Mouse (Mus musculus): Measurements from ENCODE around the gene Ddx47. TPM values are rescaled to one million over a fixed set of nuclear protein-coding genes. Genes with fewer than 3 reads are reported as not detected.

The Ddx47 gene
- 56.9 and 61.2 TPM in 2 replicates for total RNA-seq (2021)
- long read RNA-seq, experiment 1, transcript Ddx47-201 (12 exons, 1,764 nt): major isoform, 52 of 58 reads
- long read RNA-seq, experiment 1, partial matches to known transcripts: 3 of 58 reads
- long read RNA-seq, experiment 1, other reads (novel, unspliced or antisense): 3 of 58 reads
- long read RNA-seq, experiment 2, transcript Ddx47-201 (12 exons, 1,764 nt): major isoform, 32 of 42 reads
- long read RNA-seq, experiment 2, partial matches to known transcripts: 7 of 42 reads
- long read RNA-seq, experiment 2, other reads (novel, unspliced or antisense): 3 of 42 reads

DNA sequence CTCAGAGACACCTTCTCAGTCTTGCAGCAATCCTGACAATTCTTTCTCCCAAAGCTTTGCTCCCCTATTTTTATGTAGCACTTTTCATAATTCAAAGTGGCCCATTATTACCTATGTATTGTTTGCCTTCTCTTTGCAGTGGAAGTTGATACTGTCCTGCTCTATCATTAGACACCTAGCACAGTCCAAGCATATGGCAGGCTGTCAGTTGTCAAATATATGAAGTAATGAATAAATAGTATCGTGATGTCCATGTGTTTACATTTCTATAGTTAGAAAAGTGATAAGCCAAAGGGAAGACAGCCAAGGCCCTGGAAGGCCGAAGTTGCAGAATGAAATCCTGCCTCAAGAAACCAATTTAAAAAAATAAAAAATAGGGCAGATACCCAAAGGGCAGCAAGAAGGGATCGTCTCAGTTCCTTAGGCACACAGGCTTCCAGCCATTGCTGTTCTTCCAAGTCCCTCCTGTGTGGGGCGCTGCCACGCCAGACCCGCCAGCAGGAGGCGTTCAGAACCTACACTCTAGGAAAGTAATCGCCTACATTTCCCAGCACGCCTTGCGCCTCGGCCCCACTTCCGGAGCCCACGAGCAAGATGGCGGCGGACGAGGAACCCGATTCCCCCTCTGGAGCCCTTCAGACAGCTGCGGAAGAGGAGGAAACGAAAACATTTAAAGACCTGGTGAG, at the start of gene Ddx47:
TSS of gene Ddx47 (plus strand) at position 565 of the 686 bp plus-strand sequence.
- peak; percentile 96 for DNase-seq

DNA sequence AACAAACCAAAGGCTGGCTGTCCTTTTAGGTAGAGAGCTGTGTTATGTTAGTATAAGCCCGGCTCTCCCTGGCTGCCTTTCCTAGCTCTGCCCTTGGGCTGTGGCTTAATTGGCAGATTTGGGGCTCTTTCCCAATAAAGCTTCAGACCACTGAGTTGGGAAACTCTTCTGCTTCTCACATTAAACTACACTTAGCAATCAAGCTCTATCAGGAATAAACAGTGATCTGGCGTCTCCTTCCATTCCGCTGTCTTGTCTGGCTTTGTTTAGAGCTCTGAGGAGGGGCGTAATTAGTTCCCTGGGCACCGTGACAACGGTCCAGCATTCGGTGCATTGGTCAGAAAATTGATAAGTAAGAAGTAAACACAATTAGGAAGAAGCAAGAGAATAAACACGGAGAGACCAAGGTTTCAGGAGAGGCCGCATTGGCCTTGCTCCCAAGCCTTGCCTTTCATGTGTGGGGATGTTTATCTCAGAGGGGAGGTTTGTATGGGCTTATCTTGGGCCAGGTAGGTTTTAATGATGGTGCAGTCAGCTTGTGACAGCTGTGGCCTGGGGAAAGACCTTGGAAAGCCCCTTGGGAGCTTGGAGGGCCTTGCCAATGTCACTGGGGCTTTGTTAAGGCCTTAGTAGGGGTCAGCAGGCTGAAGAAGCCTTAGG, 49.4 kb upstream of the Ddx47 start:
- peak; percentile 57 for DNase-seq

DNA sequence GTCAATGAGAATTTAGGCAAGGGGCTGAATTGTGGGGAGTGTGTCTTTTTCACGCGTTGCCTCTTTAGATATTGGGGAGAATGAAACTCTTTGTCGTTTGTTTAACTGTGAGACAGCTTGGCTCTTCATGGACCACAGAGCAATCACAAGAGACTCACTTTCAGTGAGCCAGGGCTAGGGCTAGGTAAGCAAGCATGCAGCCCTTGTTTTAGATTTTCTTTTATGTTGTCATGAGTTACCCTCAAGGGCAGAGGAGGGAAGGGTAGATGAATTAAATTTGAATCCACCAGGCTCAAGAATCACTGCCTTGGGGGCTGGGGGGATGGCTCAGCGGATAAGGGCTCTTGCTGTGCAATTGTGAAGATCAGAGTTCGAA, 48.9 kb upstream of the Ddx47 start:
- DNase-seq: no peak

DNA sequence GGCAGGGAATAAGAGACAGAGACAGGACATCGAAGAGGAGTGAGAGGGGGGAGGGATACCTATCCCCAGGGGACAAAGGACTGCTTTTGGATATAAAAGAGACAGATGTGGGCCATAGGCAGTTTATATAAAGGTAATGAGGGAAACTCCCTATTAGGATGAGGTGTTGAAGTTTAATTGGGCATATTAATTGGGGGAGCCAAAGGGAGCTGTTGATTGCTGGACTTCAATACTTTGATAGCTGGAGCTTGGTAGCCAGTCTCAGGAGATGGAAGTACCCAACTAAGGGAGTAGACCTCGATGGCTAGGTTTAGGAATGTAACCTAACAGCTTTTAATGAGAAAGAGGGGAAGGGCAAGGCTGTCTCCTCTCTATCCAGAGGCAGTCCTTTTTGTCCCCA, 47.5 kb upstream of the Ddx47 start:
- no peak for DNase-seq

DNA sequence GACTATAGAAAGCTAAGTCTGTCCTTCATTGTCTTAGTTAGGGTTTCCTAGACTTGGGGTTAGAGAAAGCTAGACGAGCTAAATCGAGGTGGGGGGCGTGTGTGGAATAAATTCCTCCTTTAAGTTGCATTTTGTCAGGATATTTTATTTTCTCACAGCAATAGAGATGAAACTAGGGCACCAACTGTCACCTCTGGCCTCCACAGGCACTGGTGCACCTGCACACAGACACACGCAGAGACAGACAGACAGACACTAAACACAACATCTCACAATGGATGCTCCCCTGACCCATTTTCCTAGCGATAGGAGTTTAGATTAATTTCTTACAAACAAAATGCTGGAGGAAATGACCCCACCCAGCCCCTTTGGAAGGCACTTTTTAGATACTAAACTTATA, 44.7 kb upstream of the Ddx47 start:
- DNase-seq: no peak

DNA sequence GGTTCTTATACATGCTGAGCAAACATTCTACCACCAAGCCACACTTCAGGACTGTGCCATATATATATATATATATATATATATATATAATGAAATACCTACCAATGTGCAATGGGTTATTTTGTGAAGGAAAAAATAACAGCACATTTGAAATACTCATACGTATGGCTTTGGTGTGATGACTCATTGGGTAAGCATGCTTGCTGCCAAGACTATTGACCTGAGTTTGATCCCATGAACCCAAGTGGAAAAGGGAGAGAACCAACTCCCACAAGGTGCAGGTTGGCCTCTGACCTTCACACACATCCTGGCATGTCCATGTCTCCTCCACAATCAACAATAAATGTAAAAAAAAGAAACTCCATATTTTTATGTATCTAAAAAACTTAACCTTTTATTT, 43.1 kb upstream of the Ddx47 start:
- DNase-seq: no peak

DNA sequence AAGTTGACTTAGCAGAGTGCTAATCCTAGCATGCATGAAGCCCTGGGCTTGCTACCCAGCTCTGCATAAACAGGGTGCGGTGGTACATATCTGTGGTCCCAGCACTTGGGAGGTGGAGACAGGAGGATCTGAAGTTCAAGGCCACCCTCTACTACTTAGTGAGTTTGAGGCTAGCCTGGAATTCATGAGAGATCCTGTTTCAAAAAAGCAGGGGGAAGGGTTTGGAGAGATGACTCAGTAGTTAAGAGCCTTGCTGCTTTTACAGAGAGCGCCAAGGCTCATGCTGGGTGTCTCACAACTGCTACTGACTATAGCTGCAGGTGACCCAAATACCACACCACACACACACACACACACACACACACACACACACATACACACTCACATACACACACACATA, 41.9 kb upstream of the Ddx47 start:
- DNase-seq: no peak

DNA sequence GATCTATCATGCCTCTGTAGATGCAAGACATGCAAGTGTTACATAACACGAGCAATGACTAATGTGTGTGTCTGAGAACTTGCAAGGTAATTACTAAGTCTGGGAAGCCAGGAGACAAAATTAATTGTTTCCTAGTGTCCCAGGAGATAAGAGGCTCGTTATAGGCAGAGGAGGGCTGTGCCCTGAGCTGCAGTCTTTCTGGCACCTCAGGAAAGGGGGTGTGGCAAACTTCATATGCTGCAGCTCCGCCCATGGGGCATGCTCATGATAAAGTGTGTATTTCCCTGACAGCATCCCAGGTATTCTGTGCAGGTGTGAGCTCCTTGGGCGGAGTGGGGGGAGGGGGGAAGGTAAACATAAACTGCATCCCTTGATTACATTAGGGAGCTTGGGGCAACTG, 39.3 kb upstream of the Ddx47 start:
- DNase-seq: no peak

DNA sequence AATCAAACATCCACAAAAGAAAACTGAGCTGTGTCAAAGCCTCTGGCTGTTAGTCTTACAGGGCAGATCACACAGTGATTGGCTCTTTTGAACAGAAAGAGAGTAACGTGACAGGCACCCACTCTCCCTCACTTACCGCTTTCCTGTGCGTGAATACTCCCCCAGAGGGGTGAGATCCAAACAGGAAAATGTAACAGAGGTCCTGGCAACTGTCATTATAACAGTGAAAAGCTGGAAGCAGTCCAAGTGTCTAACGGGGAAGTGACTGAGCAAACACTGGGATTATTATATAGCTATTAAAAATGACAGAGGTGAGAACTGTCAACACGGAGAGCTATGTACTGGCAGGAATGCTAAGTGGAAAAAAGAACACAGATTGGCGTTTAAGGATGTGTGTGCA, 34.8 kb upstream of the Ddx47 start:
- no peak for DNase-seq

DNA sequence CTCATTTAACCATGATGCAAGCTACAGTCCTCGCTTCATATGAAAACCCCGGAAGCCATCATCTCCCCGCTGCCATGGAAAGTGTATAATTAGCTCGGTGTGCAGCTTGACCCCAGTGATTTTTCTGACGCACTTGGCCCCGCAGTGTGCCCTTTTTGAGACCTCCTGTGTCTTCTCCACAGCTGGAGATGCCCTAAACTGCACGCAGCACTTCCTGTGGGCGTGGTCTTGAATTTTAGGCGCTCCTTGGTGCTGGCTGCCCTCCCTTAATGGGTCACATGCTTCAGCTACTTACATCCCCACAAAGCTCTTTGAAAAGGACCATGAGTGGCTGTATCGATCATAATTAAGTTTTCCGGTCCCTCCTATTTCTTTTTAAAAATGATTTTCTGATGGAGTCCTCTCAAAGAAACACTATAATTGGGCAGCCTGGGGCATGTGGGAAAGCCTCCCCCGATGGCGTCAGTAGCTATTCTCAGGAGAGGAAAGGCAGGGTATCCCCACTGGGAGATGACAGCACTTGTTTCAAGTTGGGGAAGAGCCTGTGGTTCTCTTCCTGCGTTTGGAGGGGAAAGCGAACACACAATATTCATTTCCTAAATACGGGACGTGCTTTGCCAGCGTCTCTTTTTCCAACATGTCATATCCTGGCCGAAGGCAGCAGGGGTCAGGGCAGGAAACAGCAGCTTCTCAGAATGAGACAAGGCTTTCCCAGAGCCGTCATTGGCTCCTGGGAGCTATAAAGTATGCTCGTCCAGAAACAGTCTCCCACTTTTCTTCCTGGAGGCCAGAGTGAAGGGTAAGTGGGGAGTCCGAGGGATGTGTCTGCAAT, 30.0 kb upstream of the Ddx47 start, which contains the start of gene Apold1:
TSS of gene Apold1 (plus strand) at position 488 of the 832 bp plus-strand sequence.
- peak; percentile 63 for DNase-seq

DNA sequence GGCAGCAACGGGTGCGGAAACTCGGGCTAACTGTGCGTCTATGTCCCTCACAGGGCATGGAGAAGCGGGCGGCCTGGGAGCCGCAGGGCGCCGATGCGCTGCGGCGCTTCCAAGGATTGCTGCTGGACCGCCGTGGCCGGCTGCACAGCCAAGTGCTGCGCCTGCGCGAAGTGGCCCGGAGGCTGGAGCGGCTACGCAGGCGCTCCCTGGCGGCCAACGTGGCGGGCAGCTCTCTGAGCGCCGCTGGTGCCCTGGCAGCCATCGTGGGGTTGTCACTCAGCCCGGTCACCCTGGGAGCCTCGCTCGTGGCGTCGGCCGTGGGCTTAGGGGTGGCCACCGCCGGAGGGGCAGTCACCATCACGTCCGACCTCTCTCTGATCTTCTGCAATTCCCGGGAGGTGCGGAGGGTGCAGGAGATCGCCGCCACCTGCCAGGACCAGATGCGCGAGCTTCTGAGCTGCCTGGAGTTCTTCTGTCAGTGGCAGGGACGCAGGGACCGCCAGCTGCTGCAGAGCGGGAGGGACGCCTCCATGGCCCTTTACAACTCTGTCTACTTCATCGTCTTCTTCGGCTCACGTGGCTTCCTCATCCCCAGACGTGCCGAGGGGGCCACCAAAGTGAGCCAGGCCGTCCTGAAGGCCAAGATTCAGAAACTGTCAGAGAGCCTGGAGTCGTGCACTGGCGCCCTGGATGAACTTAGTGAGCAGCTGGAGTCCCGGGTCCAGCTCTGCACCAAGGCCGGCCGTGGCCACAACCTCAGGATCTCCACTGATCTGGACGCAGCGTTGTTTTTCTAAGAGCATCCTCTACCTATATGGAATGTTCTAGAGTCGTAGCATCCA, 27.7 kb upstream of the Ddx47 start:
- peak; percentile 96 for DNase-seq

DNA sequence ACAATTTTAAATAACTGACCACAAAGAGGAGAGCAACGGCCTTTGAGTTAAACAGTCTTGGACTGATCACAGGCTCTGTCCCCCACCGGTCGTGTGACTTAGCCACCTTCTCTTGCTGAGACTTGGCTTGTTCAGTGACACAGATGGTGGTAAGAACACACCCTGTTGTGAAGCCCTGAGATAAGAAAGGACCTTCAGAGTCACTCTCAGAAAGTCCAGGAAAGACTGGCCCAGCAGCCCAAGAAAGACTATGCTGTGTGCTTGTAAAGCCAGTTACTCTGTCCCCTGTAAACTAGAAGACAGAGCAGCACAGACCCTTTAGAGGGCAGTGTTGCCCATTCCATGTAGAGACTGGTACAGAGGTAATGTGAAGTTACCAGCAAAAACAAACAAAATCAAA, 26.7 kb upstream of the Ddx47 start:
- no peak for DNase-seq

DNA sequence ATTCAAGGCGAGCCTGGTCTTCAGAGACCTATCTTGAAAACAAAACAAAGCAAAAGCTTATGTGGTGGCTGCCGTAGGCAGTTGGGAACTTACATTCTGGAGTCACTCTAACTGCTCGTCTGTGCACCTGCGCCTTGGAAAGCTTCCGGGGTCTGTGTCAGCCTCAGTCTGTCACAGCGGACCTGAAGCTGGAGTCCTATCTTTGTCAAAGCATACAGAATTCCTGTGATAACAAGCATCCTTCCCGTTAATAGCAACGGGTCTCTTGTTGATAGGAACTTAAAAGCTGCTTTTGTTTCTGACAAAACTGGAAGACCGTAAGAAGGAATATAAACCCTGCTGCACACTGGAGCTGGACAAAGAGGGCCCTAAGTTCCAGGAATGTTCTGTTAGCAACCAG, 23.0 kb upstream of the Ddx47 start:
- no peak for DNase-seq

DNA sequence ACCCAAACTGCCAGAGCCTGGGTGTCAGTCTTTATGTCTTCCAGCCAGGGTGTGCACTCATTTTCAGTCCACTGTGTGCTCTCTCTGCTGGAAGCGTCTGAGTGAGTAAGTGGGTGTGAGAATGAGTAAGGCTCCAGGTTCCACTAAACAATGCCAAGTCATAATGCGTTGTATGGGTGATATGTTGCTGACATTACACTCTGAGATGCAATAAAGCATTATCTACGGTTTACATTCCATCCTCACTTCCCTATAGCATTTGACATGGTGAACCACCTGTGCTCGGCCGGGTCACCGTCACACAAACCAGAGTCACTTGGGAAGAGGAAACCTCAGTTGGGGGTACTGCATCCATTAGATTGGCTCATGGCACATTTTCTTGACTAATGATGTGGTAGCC, 20.7 kb upstream of the Ddx47 start:
- DNase-seq: no peak

DNA sequence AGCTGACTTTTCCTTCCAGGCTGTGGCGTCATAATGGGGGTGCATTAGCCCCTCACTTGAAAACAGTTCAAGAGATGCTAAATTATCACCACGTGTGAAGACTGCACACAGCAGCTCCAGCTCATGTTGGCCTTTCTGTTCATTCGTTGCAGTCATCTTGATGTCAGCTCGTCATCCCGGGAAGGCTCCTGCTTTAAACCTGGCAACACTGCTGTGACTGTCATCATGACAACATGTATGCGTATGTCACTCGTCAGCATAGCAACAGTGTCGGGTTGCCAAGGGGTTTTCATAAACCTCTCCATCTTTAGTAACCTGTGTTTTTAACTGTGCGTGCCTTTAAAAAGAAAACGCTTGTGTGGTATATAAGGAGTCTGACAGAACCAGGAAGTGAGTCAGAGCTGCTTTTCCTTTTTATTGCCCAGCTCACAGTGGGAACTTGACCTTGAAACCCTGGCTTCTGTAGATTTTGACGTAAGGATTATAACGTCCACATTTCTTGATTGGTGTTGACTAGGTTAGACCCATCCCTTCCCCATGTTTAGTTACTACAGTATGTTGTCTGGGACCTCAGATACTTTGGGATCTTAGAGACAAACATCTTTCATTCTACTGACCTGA, 17.3 kb upstream of the Ddx47 start:
- no peak for DNase-seq

DNA sequence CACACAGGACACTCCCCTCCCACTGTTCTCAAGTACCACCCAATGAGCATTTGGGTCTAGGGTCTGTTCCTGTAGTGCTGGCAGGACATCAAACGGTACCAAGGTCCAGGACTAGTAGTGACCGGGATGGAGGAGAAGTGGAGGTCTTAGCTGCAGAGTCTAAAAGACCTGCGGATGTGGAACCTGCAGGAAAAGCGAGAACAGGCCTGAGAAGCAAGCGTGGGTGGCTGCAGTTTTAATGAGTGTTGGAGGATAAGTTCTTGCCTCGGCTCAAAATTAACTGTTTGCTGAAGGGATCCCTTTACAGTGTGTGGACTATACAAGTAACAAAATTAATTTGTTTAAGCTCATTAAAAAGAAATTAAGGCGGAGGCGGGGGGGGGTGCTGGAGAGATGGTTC, 16.4 kb upstream of the Ddx47 start:
- DNase-seq: no peak

DNA sequence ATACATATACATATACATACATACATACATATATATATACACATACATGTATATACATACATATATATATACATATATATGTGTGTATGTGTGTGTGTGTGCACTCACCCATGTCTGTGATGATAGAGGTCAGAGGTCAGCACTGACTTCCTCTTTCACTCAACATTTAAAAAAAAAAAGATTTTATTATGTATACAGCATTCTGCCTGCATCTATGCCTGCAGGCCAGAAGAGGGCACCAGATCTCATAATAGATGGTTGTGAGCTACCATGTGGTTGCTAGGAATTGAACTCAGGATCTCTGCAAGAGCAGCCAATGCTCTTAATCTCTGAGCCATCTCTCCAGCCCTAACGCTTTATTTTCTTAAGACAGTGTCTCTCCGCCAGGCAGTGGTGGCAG, 14.5 kb upstream of the Ddx47 start:
- DNase-seq: no peak

DNA sequence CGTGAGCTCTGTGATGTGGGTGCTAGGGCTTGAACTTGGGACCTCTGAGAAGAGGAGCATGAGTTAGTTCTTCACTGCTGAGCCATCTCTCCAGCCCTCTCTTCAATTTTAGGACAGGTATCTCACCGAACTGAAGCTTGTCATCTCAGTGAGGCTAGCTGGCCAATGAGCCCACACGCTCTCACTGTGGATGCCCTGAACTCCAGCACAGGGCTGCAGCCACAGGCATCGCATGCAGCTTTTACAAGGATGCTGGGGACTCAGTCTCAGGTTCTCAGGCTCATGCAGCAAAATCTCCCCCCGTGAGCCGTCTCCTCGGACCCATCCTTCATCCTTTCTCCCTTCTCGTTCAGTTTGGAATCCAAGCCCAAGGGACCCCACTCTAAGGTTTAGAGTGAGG, 13.3 kb upstream of the Ddx47 start:
- DNase-seq: no peak

DNA sequence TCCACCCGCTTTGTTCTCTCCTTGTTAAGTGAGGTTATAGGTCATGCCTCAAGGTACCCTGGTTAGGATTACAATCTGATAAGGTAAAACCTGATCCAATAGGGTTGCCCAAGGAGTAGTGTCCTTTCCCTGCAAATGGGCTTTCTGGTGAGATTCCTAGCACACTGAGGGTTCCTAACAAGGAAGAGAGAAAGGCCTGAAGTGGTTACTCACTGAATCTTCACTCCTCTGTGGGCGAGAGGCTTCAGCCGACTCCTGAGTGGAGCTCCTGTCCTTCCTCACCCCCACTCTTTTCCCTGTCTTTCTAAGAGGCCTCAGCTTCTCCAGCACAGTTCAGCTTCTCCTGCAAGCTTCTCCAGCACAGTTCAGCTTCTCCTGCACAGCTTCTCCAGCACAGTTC, 12.6 kb upstream of the Ddx47 start:
- DNase-seq: no peak

DNA sequence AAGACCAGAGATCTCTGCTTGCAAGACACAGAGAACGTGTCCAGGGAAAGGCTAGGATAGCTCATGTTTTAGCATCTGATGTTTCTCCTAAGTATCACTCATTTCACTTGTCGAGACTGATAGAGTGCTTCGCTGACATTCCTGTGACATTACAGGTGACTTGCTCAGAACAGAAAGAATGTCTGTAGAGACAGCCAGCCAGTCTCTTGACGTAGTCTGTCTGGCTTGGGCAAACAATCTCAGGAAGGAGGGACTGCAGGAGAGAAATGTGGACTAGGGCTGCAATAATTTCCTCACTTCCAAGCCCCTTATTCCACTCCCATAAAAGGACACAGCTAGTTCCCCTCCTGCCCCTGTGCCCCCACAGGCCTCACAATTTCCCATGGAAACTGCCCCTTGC, 11.1 kb upstream of the Ddx47 start:
- no peak for DNase-seq

DNA sequence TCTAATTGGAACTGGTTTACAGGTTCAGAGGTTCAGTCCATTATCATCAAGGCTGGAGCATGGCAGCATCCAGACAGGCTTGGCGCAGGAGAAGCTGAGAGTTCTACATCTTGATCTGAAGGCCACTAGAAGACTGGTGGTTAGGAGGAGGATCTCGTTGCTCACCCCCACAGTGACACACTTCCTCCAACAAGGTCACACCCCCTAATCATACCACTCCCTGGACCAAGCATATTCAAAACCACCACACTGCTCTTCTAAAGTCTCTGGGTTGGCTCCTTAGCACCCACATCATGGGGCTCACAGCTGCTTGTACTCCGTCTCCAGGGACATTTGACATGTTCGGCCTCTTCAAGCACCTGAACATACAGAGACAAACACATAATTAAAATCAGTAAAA, 9.4 kb upstream of the Ddx47 start:
- no peak for DNase-seq
